Mouse (Mus musculus) frontal cortex, postnatal 14 days (tissue): Measurements from ENCODE around the gene Nmnat3.

ENCODE experiments used
- DNase-seq, 2 experiments: peaks; one replicate each; pipeline ENCODE4 v3.0.0; 2022; ENCODE audit warnings: low spot score in 2 of 2

Gene Nmnat3

GRCm38 (mm10) chr9:98354919-98355318, 67.7 kb downstream of the Nmnat3 start:
- no peak for DNase-seq

DNA sequence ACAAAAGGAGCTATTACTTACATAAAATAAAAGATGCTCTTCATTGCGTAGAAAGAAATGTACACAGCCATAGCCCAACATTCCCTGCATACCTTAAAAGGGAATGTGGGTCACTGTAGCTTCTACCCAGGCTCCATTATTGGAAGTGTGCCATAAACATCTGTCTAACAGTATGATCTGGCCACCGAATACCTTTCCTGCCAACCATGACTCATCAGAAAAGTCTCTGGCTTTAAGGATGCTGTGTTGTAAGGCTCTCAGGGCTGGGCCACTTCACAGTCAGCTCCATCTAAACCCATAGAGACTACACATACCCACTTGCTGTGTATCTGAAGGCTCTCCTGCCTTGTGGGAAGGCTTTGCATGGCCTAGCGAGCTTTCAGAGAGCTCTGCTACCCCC, 73.8 kb downstream of the Nmnat3 start:
- no peak for DNase-seq

GRCm38 (mm10) chr9:98366075-98366474, 78.8 kb downstream of the Nmnat3 start:
- DNase-seq: no peak

DNA sequence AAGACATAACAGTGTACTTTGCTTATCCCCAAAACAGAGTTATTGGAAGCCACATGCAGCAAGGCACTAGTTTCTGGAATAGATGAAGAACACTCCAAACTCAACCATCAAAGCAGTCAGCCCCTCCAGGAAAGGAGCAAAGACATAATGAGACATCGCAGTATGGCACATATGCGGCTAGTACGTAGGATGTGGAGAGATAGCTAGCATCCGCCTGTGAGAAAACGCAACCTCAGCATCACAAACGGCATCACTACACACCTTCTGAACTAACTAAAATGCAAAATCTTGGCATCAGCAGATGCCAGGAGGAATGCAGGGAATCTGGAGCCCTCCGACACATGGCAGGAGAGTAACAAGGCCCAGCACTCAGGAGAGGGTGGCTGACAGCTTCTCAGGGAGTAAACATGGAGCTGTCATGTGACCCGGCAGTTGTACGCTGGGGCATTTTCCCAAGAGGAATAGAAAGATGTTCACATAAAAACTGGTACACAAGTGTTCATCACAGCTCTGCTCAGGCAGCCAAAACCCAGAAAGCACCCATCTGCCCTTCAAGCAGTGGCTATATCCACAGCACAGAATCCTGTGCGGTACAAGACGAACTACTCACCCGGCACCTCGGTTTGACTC, 80.2 kb downstream of the Nmnat3 start:
- no peak for DNase-seq

DNA sequence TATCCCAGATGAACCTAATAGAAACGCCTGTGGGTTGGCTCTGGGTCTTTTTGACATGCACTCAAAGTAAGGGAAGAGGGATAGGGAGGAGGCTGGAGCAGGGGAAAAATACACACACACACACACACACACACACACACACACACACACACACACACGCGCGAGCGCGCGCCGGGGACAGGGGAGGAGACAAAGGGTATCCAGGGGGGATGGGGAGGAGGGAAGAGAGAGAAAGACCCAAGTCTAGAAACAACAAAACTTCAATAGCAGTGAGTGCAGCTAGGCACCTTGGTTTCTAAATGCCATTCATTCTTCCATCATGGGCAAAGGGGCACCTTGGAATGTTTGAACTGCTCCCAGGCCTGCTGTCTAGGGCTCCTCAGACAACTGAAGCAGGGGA, 82.5 kb downstream of the Nmnat3 start:
- DNase-seq: no peak

DNA sequence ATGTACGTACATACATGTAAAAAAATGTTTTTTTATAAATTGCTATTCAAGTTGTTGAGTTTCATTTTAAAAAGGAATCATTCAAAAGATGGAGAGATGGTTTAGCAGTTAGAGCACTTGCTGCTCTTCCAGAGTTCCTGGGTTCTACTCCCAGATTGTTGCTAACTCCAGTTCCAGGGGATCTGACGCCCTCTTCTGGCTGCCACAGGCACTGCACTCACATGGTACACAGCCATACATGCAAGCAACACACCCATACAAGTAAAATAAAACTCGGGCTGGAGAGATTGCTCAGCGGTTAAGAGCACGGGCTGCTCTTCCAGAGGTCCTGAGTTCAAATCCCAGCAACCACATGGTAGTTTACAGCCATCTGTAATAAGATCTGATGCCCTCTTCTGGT, 86.1 kb downstream of the Nmnat3 start:
- DNase-seq: no peak

- DNase-seq: no peak
Measured at GRCm38 (mm10) chr9:98374897-98375296, 87.7 kb downstream of the Nmnat3 start.

GRCm38 (mm10) chr9:98375329-98376170, 88.3 kb downstream of the Nmnat3 start:
- DNase-seq: no peak

- DNase-seq: no peak
Measured at GRCm38 (mm10) chr9:98379736-98380135, 92.5 kb downstream of the Nmnat3 start.

- no peak for DNase-seq
Measured at GRCm38 (mm10) chr9:98380593-98380992, 93.4 kb downstream of the Nmnat3 start.

DNA sequence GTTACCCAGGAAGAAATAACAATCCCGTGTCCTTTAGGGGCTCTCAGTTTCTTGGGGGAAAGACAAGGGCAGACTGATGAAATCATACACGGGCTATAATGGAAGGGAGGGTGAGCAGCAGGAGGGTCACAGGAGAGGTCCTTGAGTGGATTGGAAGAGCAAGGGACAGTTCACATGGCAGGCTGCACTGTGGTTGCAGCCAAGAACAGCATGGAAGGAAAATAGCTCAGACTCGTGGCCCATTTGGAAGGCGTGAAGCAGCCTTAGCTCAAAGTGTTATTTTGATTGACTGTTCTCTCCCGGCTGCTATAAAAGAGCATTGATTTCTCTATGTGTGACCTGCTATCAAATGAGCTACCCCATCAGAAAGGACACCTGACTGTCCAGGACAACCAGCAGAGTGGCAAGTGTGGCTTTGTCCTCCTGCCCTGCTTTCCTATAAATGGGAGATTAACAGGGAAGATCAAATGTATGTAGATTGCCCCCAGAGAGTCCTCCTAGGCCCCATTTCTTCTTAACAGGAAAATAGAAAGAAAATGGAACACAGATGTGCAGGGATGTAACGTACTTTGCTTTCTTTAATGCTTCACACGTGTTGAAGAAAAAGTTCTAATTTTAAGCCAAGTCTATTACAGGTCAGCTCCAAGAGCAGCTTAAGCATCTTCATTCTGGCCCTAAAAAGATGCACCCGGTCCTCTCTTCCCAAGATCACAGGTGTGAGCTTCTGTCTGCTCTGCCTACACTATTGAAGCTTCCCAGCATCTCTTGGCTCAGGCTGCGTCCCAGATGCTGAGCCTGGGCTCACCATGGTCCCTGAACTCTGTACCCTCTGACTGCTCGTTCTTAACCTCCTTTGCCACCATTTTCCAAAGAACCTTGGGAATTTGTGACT, 100.8 kb downstream of the Nmnat3 start:
- no peak for DNase-seq

DNA sequence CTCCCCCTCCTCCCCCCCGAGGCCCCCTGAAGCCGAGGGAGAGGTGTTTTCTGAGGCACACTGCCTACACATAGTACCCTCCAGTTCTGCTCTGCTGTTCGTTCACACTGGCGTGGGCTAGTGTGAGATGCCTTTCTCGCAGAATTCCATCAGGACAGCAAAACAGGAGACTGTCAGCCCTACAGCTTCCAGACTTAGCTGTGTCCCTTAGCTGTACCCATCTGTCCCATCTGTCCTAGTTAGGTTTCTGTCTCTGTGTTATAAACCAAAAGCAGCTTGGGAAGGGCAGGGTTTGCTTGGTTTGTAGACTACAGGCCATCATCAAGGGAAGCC, 101.4 kb downstream of the Nmnat3 start:
- DNase-seq: no peak

GRCm38 (mm10) chr9:98393496-98393895, 106.3 kb downstream of the Nmnat3 start:
- DNase-seq: no peak

GRCm38 (mm10) chr9:98397211-98397610, 110.0 kb downstream of the Nmnat3 start:
- DNase-seq: no peak

- DNase-seq: no peak
Measured at GRCm38 (mm10) chr9:98397866-98398265, 110.6 kb downstream of the Nmnat3 start.

- peak; percentile 48 to 57 for DNase-seq
Measured at GRCm38 (mm10) chr9:98400185-98400894, 113.1 kb downstream of the Nmnat3 start.

GRCm38 (mm10) chr9:98401611-98402010, 114.4 kb downstream of the Nmnat3 start:
- no peak for DNase-seq

- no peak for DNase-seq
Measured at GRCm38 (mm10) chr9:98407771-98408170, 120.5 kb downstream of the Nmnat3 start.

- peak; percentile 34 to 71 for DNase-seq
Measured at GRCm38 (mm10) chr9:98409137-98409536, 121.9 kb downstream of the Nmnat3 start.

DNA sequence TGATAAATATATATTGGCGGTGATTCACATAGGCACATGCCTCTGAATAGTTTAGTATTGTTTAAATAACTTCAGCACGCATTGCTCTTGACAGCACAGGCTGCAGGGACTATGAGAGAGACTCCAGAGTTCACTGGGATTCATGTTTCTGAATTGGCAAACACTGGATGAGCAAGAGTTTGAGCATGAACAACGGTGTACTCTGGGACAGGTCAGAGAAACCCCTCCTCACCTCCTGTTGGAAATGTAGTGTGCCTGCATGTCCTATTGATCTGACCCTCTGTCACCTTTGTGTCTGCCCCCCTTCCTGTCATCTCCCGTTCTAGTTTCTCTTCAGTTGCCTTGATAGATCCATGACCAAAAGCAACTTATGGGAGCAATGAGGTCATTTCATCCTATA, 128.2 kb downstream of the Nmnat3 start:
- DNase-seq: no peak

GRCm38 (mm10) chr9:98417919-98418318, 130.7 kb downstream of the Nmnat3 start:
- no peak for DNase-seq

GRCm38 (mm10) chr9:98418346-98418745, 131.1 kb downstream of the Nmnat3 start:
- no peak for DNase-seq
